Mouse (Mus musculus): ENCODE results near the gene Cpa5. TPM values are rescaled to one million over a fixed set of nuclear protein-coding genes. Genes with fewer than 3 reads are reported as not detected.
A peak's percentile ranks its signal among the peaks of the same experiment; 100 is the strongest.

Gene Cpa5
- polyA plus RNA-seq, 1 experiment, result not detected

DNA sequence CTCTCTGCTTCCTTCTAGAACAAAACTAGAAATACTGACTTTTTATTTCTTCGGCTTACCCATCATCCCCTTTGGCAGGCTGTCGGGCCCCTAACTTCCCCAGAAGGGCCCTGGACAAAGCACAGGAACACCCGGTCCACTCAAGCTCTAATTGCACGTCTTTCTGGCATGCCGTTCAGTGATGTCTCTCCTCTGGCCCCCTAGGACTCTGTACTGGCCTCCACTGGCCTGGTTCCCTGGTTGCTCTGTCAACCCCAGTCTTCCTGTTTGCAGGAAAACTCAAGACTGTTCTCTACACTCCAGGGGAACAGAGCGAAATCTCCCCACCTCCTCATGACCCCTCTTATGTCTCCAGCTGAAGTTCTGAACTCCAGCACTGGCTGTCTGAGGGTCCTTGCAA is 7.9 kb downstream of the Cpa5 start:
- TF ChIP-seq GATA1 (IDR thresholded peaks at IDR 0.05; ENCODE audit: low read length), result no peak

- no peak for TF ChIP-seq GATA1 (IDR thresholded peaks at IDR 0.05; ENCODE audit: low read length)
Observed at GRCm38 (mm10) chr6:30619606-30620005, 8.8 kb downstream of the Cpa5 start.

DNA sequence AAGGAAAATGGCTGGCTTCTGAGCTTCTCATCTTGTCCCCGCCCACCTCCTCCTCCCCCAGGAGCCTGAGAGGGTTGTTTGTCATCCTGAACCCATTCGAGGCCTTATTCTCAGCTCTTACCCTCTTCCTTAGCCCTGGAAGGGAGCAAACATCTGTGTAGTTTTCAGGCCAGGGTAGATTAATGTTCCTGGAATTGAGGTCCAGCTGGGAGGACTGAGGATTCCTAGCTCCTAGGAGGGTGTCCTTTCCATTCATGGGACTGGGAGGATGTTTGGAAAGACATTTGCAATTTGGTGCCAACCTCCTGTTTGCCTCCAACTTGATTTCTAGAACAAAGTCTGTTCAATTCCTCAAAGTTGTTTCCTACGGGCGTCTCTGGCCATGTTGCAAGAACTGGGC is 9.8 kb downstream of the Cpa5 start:
- no peak for TF ChIP-seq GATA1 (IDR thresholded peaks at IDR 0.05; ENCODE audit: low read length)

DNA sequence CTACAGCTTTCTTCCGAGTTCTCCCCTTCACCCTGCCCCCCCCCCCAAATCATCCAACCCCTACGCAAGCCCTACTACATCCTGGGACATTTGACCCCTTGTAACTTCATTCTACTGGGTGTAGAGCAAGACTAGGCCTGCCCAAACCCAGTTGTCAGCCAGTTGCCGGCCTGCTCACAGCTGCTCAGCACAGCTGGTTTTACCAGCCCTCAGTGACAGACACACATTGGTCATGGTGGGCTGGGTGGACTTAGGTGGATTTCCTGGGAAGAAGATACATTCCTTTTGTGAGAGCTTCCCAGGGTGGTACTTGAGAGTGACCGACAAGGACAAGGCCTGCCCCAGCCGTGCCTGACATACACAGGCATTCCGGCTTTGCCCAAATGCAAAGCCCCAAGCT is 10.2 kb downstream of the Cpa5 start:
- no peak for TF ChIP-seq GATA1 (IDR thresholded peaks at IDR 0.05; ENCODE audit: low read length)

DNA sequence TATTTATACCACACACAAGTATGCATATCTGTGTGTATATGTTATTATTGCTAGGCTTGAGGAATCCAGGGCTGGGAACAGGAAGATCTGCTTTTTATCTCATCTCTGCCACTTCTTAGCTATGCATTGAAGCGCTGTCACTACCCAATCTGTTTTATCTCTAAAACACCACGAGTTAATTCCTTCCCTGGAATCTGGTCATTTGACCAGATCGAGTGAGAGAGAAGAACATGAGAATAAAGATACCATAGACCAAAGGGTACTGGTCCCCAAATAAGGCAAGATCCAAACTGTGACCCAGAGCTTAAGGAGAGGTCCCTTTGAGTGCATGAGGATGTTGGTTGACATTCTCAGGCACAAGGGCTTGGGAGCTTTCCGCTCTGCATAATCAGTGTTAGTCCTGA is 11.2 kb downstream of the Cpa5 start:
- peak; percentile 20 for TF ChIP-seq GATA1 (IDR thresholded peaks at IDR 0.05; ENCODE audit: low read length)

DNA sequence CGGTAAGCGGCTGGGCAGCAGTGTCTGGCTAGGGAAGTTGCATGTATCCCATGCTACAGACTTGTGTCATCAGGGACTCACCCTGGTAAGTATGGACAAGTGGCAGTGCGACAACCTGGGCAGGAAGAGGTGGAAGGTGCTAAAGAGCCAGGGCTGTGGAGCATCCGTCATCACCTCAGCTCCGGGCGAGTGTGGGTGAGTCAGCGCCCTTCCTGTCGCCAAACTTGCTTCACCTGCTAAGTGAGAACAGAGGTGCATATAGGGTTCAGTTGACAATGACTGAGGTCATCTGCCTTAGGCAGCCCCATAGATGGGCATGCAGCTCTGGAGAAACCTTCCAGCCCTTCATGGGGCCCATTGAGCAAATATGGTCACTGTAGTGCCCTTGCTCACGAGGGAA is 14.0 kb downstream of the Cpa5 start:
- no peak for TF ChIP-seq GATA1 (IDR thresholded peaks at IDR 0.05; ENCODE audit: low read length)

DNA sequence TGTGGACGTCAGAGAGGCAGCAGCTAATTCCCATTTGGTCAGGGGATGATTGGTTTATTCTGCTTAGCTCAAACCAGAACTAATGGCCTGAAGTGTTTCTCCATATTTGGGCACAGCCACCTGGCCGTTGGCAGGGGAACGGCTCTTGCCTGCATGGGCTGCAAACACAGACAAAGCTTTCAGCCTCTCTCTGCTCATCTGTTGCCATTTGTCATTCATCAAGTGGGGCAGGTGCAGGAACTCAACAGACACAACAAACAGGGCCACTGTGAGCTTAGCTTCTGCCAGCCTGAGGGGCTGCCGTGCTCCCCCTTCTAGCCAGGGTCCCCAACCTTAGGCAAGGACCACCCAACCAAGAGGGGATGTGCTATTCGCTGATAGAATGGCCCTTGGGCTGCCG is 17.3 kb downstream of the Cpa5 start:
- no peak for TF ChIP-seq GATA1 (IDR thresholded peaks at IDR 0.05; ENCODE audit: low read length)

GRCm38 (mm10) chr6:30629989-30630388 is 19.2 kb downstream of the Cpa5 start:
- TF ChIP-seq GATA1 (IDR thresholded peaks at IDR 0.05; ENCODE audit: low read length), result no peak

- TF ChIP-seq GATA1 (IDR thresholded peaks at IDR 0.05; ENCODE audit: low read length), result no peak
Observed at GRCm38 (mm10) chr6:30635361-30635862, 24.6 kb downstream of the Cpa5 start.

GRCm38 (mm10) chr6:30636186-30636842 is 25.5 kb downstream of the Cpa5 start:
- TF ChIP-seq GATA1 (IDR thresholded peaks at IDR 0.05; ENCODE audit: low read length), result no peak

DNA sequence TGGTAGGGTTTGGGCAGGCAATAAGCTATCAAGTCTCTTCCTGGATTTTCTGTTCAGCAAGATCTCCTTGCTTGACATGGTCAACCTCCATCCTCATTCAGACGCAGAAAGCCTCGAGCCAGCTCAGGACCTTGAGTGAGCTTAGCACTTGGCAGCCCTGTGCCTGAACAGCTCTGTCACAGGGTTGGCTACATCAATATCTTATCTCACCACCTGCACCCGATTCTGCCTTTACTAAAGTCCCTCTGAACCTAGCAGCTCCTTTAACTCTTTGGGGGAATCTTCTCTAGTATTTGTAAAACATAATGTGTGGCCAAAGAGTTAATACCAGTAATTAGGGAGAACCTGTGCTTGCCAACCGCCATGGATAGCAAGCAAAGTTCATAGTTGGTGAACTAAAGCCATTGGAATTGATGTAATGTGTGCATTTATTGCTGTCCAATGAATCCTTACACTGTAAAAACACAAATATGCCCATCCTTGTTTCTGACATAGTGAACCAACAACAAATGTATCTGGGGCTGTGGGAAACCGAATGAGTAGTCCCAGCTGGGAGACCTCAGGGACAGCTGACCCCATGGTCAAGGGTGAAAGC is 28.0 kb downstream of the Cpa5 start, which contains the start of gene Cpa1:
Gene Cpa1 (plus strand): TSS at position 545 of the 595 bp plus-strand sequence.
- TF ChIP-seq GATA1 (IDR thresholded peaks at IDR 0.05; ENCODE audit: low read length), result no peak

DNA sequence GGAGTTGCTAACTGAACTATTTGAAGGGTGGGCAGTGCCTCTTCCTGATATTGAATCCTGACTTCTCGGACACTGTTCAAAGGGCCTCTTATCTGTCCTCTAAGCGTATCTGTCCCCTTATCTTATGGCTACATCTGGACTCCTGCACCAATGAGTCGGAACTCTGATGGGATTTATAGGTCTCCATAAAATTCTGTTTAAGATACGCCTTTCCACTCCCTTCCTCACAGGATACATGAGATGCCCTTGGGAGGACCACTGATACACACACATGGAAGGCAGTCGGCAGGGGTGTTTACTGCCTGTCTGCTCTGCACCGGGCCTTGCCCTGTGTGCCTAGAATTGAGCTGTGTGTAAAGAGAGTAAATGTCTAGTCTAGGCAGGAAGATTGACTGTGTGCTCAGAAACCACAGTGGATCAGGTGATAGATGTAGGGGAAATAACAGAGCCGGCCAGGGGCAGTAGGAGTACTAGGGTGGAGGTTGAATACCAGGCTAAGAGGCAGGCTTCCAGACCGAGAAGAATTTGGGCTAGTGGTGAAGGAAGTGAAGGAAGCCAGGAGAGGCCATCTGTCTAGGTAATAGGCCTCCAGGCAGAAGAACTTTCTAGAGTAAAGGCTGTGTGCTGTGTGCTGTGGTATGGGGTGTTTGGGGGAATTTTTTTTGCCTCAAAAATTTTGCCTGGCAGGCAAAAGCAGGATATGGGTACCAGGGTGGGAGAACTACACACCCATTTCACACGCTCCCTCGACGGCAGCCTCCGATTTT is 33.1 kb downstream of the Cpa5 start:
- TF ChIP-seq GATA1 (IDR thresholded peaks at IDR 0.05; ENCODE audit: low read length), result peak; percentile 78

- TF ChIP-seq GATA1 (IDR thresholded peaks at IDR 0.05; ENCODE audit: low read length), result no peak
Observed at GRCm38 (mm10) chr6:30644462-30644861, 33.7 kb downstream of the Cpa5 start.

DNA sequence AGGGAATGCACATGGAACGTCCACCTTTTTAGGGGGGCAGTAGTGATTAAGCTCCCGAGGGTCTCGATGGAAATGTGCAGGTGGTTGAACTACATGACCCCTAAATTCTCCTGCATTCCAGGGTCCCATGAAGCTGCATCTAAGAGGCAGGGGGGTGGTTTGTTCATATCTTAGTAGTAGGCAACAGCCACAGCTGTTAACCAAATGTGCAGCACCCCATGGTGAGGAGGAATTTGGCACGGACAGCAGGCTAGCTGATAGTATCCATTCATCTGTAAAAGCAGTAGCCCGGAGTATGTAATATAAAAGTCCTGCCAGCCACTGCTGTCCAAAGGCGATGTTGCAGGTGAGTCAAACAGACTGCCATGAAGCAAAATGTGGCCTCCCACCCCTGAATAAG is 34.6 kb downstream of the Cpa5 start:
- TF ChIP-seq GATA1 (IDR thresholded peaks at IDR 0.05; ENCODE audit: low read length), result no peak

- TF ChIP-seq GATA1 (IDR thresholded peaks at IDR 0.05; ENCODE audit: low read length), result no peak
Observed at GRCm38 (mm10) chr6:30649651-30650296, 39.0 kb downstream of the Cpa5 start.
